Mouse (Mus musculus): ENCODE measurements around the gene Vmn2r28. TPM values are rescaled to one million over a fixed set of nuclear protein-coding genes. Genes with fewer than 3 reads are reported as not detected.
"Not testable (repeated sequence)": the region's sequence is repeated elsewhere in the genome, so short reads cannot be mapped to it uniquely, and the experiment has no call there.

Gene Vmn2r28
- not detected in 2 replicates for total RNA-seq (2021)
- long read RNA-seq = 0 reads

DNA sequence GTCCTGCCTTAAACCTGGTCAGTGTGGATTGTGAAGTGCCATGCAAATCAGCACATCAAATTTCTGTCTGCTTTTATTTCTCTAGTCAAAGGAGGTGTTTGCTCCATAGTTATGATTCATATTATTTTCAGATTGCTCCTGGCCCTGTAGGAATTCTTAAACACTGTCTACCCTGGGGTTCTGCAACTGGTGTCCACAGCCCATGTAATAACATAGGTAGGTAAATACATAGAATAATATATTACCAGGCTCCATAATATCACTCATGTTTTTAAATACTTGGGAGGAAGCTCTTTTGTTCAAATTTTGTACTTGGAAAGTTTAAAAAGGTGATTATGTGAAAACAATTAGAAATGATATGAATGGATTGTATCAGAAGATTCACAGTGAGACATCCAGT is at the start of gene Vmn2r28:
TSS of gene Vmn2r28 (minus strand) at position 101 of the 400 bp plus-strand sequence.
- not testable (repeated sequence) for DNase-seq

- not testable (repeated sequence) for DNase-seq
These were observed 47.1 kb upstream of the Vmn2r28 start for GRCm38 (mm10) chr7:5540770-5541436.

DNA sequence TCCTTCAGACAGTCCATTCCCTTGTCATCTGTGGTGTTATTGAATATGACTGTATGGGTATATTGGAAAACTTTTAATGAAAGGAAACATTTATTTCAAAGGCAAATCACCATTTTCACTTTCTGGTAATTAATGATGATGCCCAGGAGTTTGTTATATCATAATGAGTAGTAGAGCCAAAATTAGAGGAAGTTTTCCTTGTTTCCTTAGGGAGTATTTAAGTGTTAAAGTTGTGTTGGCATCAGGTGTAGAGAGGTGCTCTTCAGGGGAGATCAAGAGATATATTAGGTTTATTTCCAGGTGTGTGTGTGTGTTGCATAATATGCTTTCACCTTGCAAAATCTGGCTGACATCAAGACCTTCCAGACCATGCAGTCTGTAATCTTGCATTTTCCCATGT is 37.1 kb downstream of the Vmn2r28 start, which contains the start of gene Vmn1r59:
TSS of gene Vmn1r59 (minus strand) at position 101 of the 400 bp plus-strand sequence.
- no peak for DNase-seq

DNA sequence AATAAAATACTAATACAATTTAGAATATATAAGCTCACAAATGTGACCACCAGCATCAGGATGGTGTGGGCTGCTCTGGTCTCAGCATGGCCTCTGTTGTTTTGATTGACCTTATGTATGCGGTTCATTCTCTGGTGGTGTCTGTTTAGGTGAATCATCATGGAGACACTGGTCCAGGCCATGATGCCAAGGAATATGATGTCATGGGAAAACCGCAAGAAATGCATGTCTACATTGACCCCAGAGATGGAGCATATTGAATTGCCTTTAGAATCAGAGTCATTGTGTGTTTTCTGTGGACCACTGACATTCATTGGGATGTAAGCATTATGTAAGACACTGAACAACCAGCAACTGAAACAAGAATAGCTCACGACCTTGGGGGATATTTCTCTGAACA is 39.7 kb downstream of the Vmn2r28 start:
- not testable (repeated sequence) for DNase-seq

DNA sequence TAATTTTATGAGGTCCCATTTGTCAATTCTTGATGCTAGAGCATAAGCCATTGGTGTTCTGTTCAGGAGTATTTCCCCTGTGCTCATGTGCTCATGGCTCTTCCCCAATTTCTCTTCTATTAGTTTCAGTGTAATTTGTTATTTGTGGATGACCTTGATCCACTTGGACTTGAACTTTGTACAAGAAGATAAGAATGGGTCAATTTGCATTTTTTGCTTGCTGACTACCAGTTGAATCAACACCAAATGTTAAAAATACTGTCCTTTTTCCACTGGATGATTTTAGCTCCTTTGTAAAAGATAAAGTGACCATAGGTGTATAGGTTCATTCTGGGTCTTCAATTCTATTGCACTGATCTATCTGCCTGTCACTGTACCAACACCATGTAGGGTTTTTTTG is 45.1 kb downstream of the Vmn2r28 start:
- no peak for DNase-seq

Other genes with a start within 250 kb of the Vmn2r28 start
- not detected in 2 replicates for gene Gm5065, start 143.4 kb downstream of the Vmn2r28 start, total RNA-seq (2021)
- not detected in 2 replicates for gene Nlrp2, start 142.9 kb downstream of the Vmn2r28 start, total RNA-seq (2021)
- not detected in 2 replicates for gene Vmn1r58, start 80.6 kb downstream of the Vmn2r28 start, total RNA-seq (2021)
- gene Vmn1r59, start 37.2 kb downstream of the Vmn2r28 start, total RNA-seq (2021) = not detected in 2 replicates
- not detected in 2 replicates for gene Vmn1r60, start 53.4 kb upstream of the Vmn2r28 start, total RNA-seq (2021)
- not detected in 2 replicates for gene Vmn1r61, start 119.3 kb upstream of the Vmn2r28 start, total RNA-seq (2021)
- not detected in 2 replicates for gene Vmn1r62, start 179.7 kb upstream of the Vmn2r28 start, total RNA-seq (2021)